Mouse (Mus musculus) liver, adult 10 weeks (tissue): ENCODE measurements around the gene Efcab10. TPM values are rescaled to one million over a fixed set of nuclear protein-coding genes. Genes with fewer than 3 reads are reported as not detected.

Source experiments
- polyA plus RNA-seq: library from polyadenylated mRNA; stranded (reverse); fragments of 350-450 nt; fragmentation: Illumina TruSeq; extraction: RNeasy Lipid Tissue Mini Kit (QIAGEN cat#74804); gene quantifications from one replicate; pipeline ENCODE4 v1.2.3, GENCODE M21; 2014; ENCODE audit warnings: low read depth, low replicate concordance

Efcab10 gene
- polyA plus RNA-seq = not detected

DNA sequence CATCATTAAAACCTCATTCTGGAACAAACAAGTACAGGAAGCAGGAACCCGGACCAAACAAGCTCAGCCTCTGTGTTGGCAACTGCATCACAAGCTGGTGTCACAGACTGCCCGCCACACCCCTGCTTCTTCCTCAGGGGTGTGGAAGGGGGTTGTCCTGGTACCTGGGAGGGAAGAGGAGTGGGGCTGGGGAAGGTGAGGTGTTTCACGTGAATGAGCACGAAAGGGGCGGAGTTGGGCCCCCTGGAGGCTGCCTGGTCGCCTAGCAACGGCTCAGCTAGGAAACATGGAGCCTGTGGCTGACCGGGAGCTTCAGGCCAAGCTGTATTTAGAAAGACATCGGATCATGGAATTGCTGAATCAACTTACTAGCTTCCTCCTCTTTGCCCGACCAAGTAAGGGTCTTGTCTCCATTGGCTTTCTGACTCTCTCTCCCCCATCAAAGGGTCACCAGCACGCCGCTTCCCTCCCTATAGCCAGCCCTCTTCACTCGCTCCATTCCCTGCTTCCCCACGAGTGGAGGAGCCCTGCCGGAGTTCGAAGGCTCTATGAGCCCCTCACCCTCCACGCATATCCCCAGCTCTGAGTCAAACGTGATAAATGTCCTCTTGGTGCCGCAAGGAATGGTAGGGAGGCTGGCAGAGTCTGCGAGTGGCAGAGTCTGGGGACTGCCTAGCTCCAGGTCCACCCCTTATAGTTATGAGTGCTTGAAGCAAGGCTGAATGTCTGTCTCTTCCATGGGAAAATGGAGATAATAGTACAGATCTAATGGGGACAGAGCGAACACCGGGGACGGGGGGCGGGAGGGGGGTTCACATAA lies at the start of gene Efcab10:
Gene Efcab10 (plus strand): TSS at position 51 of the 820 bp plus-strand sequence.

DNA sequence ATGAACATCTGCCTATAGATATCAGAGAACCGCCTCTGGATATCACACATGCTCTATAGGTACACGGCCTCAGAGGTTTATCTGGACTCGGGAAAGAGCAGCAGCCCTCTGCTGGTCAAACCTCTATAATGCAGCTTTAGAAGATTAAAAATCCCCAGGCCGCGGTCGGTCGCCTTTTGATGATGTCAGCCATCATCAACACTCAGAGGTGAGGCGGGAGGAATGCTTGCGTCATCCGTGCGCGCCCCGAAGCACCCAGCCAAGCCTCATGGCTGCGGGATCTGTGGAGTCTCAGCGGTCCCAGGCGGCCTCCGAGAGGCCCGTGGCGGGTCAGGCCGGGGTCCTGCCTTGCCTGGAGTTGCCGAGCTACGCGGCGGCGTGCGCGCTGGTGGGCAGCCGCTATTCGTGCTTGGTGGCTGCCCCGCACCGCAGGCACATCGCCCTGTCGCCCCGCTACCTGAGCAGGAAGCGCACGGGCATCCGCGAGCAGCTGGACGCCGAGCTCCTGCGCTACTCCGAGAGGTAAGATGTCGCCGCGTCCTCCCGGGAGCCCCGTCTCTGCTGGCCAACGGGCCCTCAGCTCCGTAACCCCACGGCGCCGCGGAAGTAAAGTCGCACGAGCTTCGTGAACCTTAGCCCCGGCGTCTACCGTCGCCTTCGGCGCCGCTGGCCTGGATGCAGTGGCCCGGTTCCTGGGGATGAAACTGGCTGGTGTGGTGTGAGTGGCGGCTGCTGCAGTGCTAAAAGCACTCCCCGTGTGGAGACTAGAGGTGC lies 34.9 kb downstream of the Efcab10 start, which contains the start of gene Twistnb:
Gene Twistnb (plus strand): TSS at position 249 of the 774 bp plus-strand sequence.

Other genes with a start within 250 kb of the Efcab10 start
- 11.0 TPM for gene Atxn7l1, start 247.2 kb upstream of the Efcab10 start, polyA plus RNA-seq
- 24.1 TPM for gene Twistnb, start 34.8 kb downstream of the Efcab10 start, polyA plus RNA-seq